ENCODE assay signal across 9 mouse cellular contexts in the genomic region with DNA sequence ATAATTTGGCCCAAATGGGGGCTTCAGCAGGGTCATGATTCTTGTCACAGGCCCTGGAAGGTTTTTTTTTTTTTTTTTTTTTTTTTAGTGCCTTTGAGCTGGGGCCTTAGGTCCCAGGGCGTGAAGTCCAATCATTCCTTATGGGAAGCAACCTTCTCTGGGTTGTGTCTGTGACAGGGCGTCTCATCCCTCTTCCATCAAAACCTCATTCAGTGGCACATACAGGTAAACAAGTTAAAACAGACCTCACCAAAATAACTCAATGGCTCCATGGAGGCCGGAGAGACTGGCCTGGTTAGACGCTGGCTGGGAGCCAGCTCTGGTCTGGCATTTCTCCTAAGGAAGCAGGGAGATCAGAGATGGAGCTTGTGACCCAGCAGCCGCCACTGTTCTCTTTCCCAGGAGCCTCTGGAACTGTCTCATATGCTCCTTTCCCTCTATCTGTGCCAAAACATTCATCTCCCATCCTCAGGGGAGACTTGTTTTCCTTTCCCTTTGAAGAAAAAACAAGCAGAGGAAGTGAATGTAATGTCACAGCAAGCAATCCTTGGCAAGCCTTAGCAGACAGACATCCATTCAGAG. TPM values are rescaled to one million over a fixed set of nuclear protein-coding genes. Genes with fewer than 3 reads are reported as not detected.
DNase-seq lines count a peak whose midpoint lies in the region; ATAC-seq and TF ChIP-seq lines count a peak whose summit lies in the region.
"Had no signal": no experiment of that assay in that cellular context is flagged by ENCODE, and none has a peak within 500 bp of the region (broad histone marks: within the 10 kb centered on the region; RNA-seq: fewer than 3 reads in every experiment).

No protein-coding gene starts in this region.

- H3K4me1 ChIP-seq in forebrain, embryonic 14.5 days (ENCODE audit: control insufficient read depth, insufficient read depth, low read length), result 0 out of 2 replicates have a peak, but pooled peaks cover 3% of the 10 kb centered on the region
- H3K4me1 ChIP-seq in forebrain, embryonic 12.5 days, result no peaks in the 10 kb centered on the region
- no peaks in the 10 kb centered on the region for H3K4me1 ChIP-seq in lung, adult 2 months (ENCODE audit: control insufficient read depth, insufficient read depth, low read length)

- no peaks in the 10 kb centered on the region for H3K9me3 ChIP-seq in forebrain, embryonic 14.5 days (replicated peaks; ENCODE audit: control insufficient read depth, low read length)
- H3K9me3 ChIP-seq in forebrain, embryonic 12.5 days, result no peaks in the 10 kb centered on the region
- H3K9me3 ChIP-seq: neural tube, embryonic 13.5 days had no signal

- H3K27me3 ChIP-seq in forebrain, embryonic 14.5 days (replicated peaks; ENCODE audit: control insufficient read depth, insufficient read depth, low read length), result no peaks in the 10 kb centered on the region
- no peaks in the 10 kb centered on the region for H3K27me3 ChIP-seq in forebrain, embryonic 12.5 days
- H3K27me3 ChIP-seq: neural tube, embryonic 13.5 days had no signal

- H3K36me3 ChIP-seq in forebrain, embryonic 14.5 days (ENCODE audit: control insufficient read depth, insufficient read depth, low read length), result no peaks in the 10 kb centered on the region
- no peaks in the 10 kb centered on the region for H3K36me3 ChIP-seq in forebrain, embryonic 12.5 days (replicated peaks)
- H3K36me3 ChIP-seq: neural tube, embryonic 13.5 days had no signal

- WGBS in forebrain, embryonic 14.5 days, result 66% methylated on average over 5 of the region's 5 CpGs
- WGBS in forebrain, embryonic 12.5 days, result 81% methylated on average over 5 of the region's 5 CpGs
- WGBS in lung, adult 2 months, result 43% methylated on average over 5 of the region's 5 CpGs

- TF ChIP-seq CTCF in lung, adult 2 months (IDR thresholded peaks at IDR 0.05; ENCODE audit: insufficient read depth, low read length), result no peak

- TF ChIP-seq POLR2A in lung, adult 2 months (IDR thresholded peaks at IDR 0.05; ENCODE audit: borderline replicate concordance, extremely low read depth, low read depth, low read length), result no peak

- intact Hi-C loops in heart, postnatal 10 days (cut with DNase I), result loop anchor here (2.0 kb wide), 1 partner anchor 26 kb away; no protein-coding TSS in a partner anchor

- no peak overlapping the region for H3K9ac ChIP-seq in forebrain, embryonic 14.5 days (ENCODE audit: low read length)
- no peak overlapping the region for H3K9ac ChIP-seq in forebrain, embryonic 12.5 days
- H3K9ac ChIP-seq: neural tube, embryonic 13.5 days had no signal

- H3K27ac ChIP-seq in forebrain, embryonic 14.5 days (ENCODE audit: low read depth, low read length), result no peak overlapping the region
- no peak overlapping the region for H3K27ac ChIP-seq in forebrain, embryonic 12.5 days
- H3K27ac ChIP-seq: neural tube, embryonic 13.5 days had no signal

- peak; percentile 37 for DNase-seq in forebrain, embryonic 14.5 days (ENCODE audit: low spot score)
- DNase-seq in MN1 (ENCODE audit: low spot score), result peak; percentile 41
- DNase-seq in cerebellum, postnatal 36 days, result peak; percentile 70 to 75
- peak; percentile 77 to 78 for DNase-seq in heart, postnatal 10 days
- DNase-seq in lung, adult 2 months, result peak; percentile 26
- DNase-seq in spleen, postnatal 36 days (ENCODE audit: low spot score in 2 of 2), result no peak

- H3K4me2 ChIP-seq in forebrain, embryonic 14.5 days (ENCODE audit: low read length), result no peak overlapping the region
- no peak overlapping the region for H3K4me2 ChIP-seq in forebrain, embryonic 12.5 days
- H3K4me2 ChIP-seq: neural tube, embryonic 13.5 days had no signal

- H3K4me3 ChIP-seq in forebrain, embryonic 14.5 days (ENCODE audit: low read depth, low read length), result no peak overlapping the region
- no peak overlapping the region for H3K4me3 ChIP-seq in forebrain, embryonic 12.5 days (replicated peaks)
- no peak overlapping the region for H3K4me3 ChIP-seq in lung, adult 2 months (replicated peaks; ENCODE audit: extremely low read depth, low read depth, low read length)
- H3K4me3 ChIP-seq: neural tube, embryonic 13.5 days had no signal

- peak; percentile 46 for ATAC-seq in forebrain, embryonic 14.5 days
- no peak for ATAC-seq in forebrain, embryonic 12.5 days (ENCODE audit: low FRiP score)
- ATAC-seq in activated CD4-positive, CD25-positive, alpha-beta regulatory T cell, adult 4 months, result no peak

RNA-seq across cellular contexts. Expression of a gene that starts 27.7 kb away (rescaled TPM):
- polyA plus RNA-seq in forebrain, embryonic 14.5 days (2014; fragmentation: Nextera tagmentation; extraction: Ambion mirVana), result 14.1 and 22.6 TPM in 2 replicates
- 9.8 and 10.9 TPM in 2 replicates for polyA plus RNA-seq in forebrain, embryonic 12.5 days (2016; fragmentation: Nextera tagmentation; extraction: Ambion mirVana)
- total RNA-seq in heart, postnatal 10 days (2021), result 100 to 1,000 TPM; 123 to 128 TPM
- polyA plus RNA-seq in lung, adult 2 months (2012; rRNA removed), result 19.6 and 20.0 TPM in 2 replicates
- under 1 TPM; 0.45 to 0.73 TPM for polyA plus RNA-seq in activated CD4-positive, CD25-positive, alpha-beta regulatory T cell, adult 4 months (2017; shearing (Covaris generic))

RNA-seq across cellular contexts. Expression of a gene that starts 37.6 kb away (rescaled TPM):
- 24.4 and 31.5 TPM in 2 replicates for polyA plus RNA-seq in forebrain, embryonic 14.5 days (2014; fragmentation: Nextera tagmentation; extraction: Ambion mirVana)
- 20.5 and 22.0 TPM in 2 replicates for polyA plus RNA-seq in forebrain, embryonic 12.5 days (2016; fragmentation: Nextera tagmentation; extraction: Ambion mirVana)
- total RNA-seq in heart, postnatal 10 days (2021), result 10 to 100 TPM; 11.7 to 14.7 TPM
- polyA plus RNA-seq in lung, adult 2 months (2012; rRNA removed), result 11.6 and 18.9 TPM in 2 replicates
- polyA plus RNA-seq in activated CD4-positive, CD25-positive, alpha-beta regulatory T cell, adult 4 months (2017; shearing (Covaris generic)), result 10 to 100 TPM; 23.5 to 36.9 TPM

RNA-seq across cellular contexts. Expression of a gene that starts 37.6 kb away (rescaled TPM):
- polyA plus RNA-seq in forebrain, embryonic 14.5 days (2014; fragmentation: Nextera tagmentation; extraction: Ambion mirVana), result 41.2 and 47.7 TPM in 2 replicates
- 38.9 and 43.1 TPM in 2 replicates for polyA plus RNA-seq in forebrain, embryonic 12.5 days (2016; fragmentation: Nextera tagmentation; extraction: Ambion mirVana)
- 10 to 100 TPM; 25.7 to 25.9 TPM for total RNA-seq in heart, postnatal 10 days (2021)
- polyA plus RNA-seq in lung, adult 2 months (2012; rRNA removed), result 18.5 and 28.1 TPM in 2 replicates
- polyA plus RNA-seq in activated CD4-positive, CD25-positive, alpha-beta regulatory T cell, adult 4 months (2017; shearing (Covaris generic)), result 10 to 100 TPM; 16.8 to 21.4 TPM

Comparison
In these comparisons a context has a peak if more than half of its experiments do, and no peak if none do; other contexts are left out.
1. DNase-seq: peak in forebrain, embryonic 14.5 days (single experiment), MN1 (single experiment), cerebellum, postnatal 36 days (2 of 2), heart, postnatal 10 days (2 of 2) and lung, adult 2 months (single experiment); none in spleen, postnatal 36 days (0 of 2).